Mouse (Mus musculus): ENCODE measurements at regions not wholly inside any gene's neighbourhood (a gene's known extent, or its start where the extent isn't known, plus 50 kb on each side); places are given as distances from the start of the nearest gene placed in this dataset.

GRCm38 (mm10) chr5:149354448-149355115 is 57.0 kb upstream of the Medag start:
- no peak for DNase-seq (ENCODE audit: extremely low read depth)
- dilution Hi-C loops (cut with MboI; ENCODE audit: extremely low pct_ligation_motif_present, extremely low pct_unique_long_range_greater_than_20kb, low sequenced_read_pairs), result no loop called here
- H3K4me1 ChIP-seq (ENCODE audit: control insufficient read depth in 1 of 2, insufficient read depth in 2 of 2), result peaks cover 0 to 5% of the 10 kb centered on the region in 2 experiments; a peak in 2 of 4 replicates

GRCm38 (mm10) chr5:149355131-149355530 is 56.4 kb upstream of the Medag start:
- no peaks in the 10 kb centered on the region for H3K79me2 ChIP-seq (replicated peaks; ENCODE audit: control insufficient read depth, extremely low read depth, insufficient read depth, poor library complexity, severe bottlenecking)
- TF ChIP-seq MYC (IDR thresholded peaks at IDR 0.05; ENCODE audit: low read depth, low read length) (no peak), KAT2A (IDR thresholded peaks at IDR 0.05; ENCODE audit: insufficient replicate concordance, low read length) (no peak), ELF1 (IDR thresholded peaks at IDR 0.05; ENCODE audit: low read depth, low read length) (no peak), SIN3A (IDR thresholded peaks at IDR 0.05; ENCODE audit: low read length) (no peak), IRF4 (IDR thresholded peaks at IDR 0.05; ENCODE audit: low read depth, low read length) (no peak), POLR2A (IDR thresholded peaks at IDR 0.05; ENCODE audit: low read depth, low read length) (no peak), USF1 (IDR thresholded peaks at IDR 0.05; ENCODE audit: low read depth, low read length) (no peak), BHLHE40 (IDR thresholded peaks at IDR 0.05; ENCODE audit: low read depth, low read length) (no peak), E2F4 (IDR thresholded peaks at IDR 0.05; ENCODE audit: insufficient replicate concordance, low read depth, low read length) (no peak), RAD21 (IDR thresholded peaks at IDR 0.05; ENCODE audit: low read depth, low read length) (no peak), MAFK (IDR thresholded peaks at IDR 0.05; ENCODE audit: insufficient replicate concordance, low read length) (no peak), SMC3 (IDR thresholded peaks at IDR 0.05; ENCODE audit: low read depth, low read length) (no peak), GABPA (IDR thresholded peaks at IDR 0.05; ENCODE audit: insufficient replicate concordance, low read depth, low read length) (no peak), RCOR1 (conservative IDR thresholded peaks at IDR 0.05; ENCODE audit: low read depth, low read length) (no peak), TBP (conservative IDR thresholded peaks at IDR 0.05; ENCODE audit: low read depth, low read length) (no peak), CHD1 (IDR thresholded peaks at IDR 0.05; ENCODE audit: low read depth, low read length) (no peak), MAX (IDR thresholded peaks at IDR 0.05; ENCODE audit: low read length) (no peak)
- H3K9ac ChIP-seq (ENCODE audit: insufficient read depth, low read depth), result no peak overlapping the region
- in situ Hi-C loops (cut with MboI; ENCODE audit: low pct_ligation_motif_present, low pct_unique_long_range_greater_than_20kb, low sequenced_read_pairs) (no loop called here), dilution Hi-C loops (cut with MboI; ENCODE audit: extremely low pct_ligation_motif_present, extremely low pct_unique_long_range_greater_than_20kb, low sequenced_read_pairs) (no loop called here)
- H3K36me3 ChIP-seq (replicated peaks in 1 of 2; ENCODE audit: control insufficient read depth in 1 of 2, insufficient read depth in 1 of 2, low read length in 1 of 2), result no peaks in the 10 kb centered on the region
- peaks cover 0 to 5% of the 10 kb centered on the region in 2 experiments; a peak in 2 of 4 replicates for H3K4me1 ChIP-seq (ENCODE audit: control insufficient read depth in 1 of 2, insufficient read depth in 2 of 2)
- no peak overlapping the region for H3K4me2 ChIP-seq (ENCODE audit: insufficient read depth, low read depth, poor library complexity, severe bottlenecking)
- peaks cover 7% of the 10 kb centered on the region for H3K27me3 ChIP-seq (replicated peaks)
- no peak for DNase-seq (ENCODE audit: extremely low read depth)
- H3K27ac ChIP-seq (ENCODE audit: insufficient read depth, low read depth), result no peak overlapping the region
- H3K4me3 ChIP-seq (replicated peaks in 1 of 3; ENCODE audit: low read depth in 2 of 3, low read length in 2 of 3, poor library complexity in 1 of 3), result no peak overlapping the region
- peaks cover 10% of the 10 kb centered on the region for H3K9me3 ChIP-seq (replicated peaks; ENCODE audit: low read length)

More at GRCm38 (mm10) chr5:149354448-149355115, 57.0 kb upstream of the Medag start:
- Histone ChIP-seq H3K27me3 (replicated peaks) (peaks cover 8% of the 10 kb centered on the region), H3K79me2 (replicated peaks; ENCODE audit: control insufficient read depth, extremely low read depth, insufficient read depth, poor library complexity, severe bottlenecking) (no peaks in the 10 kb centered on the region), H3K9ac (ENCODE audit: insufficient read depth, low read depth) (no peak overlapping the region), H3K9me3 (replicated peaks; ENCODE audit: low read length) (peaks cover 5% of the 10 kb centered on the region), H3K27ac (ENCODE audit: insufficient read depth, low read depth) (no peak overlapping the region), H3K4me3 (replicated peaks in 1 of 3; ENCODE audit: low read depth in 2 of 3, low read length in 2 of 3, poor library complexity in 1 of 3) (no peak overlapping the region), H3K36me3 (replicated peaks in 1 of 2; ENCODE audit: control insufficient read depth in 1 of 2, insufficient read depth in 1 of 2, low read length in 1 of 2) (no peaks in the 10 kb centered on the region), H3K4me2 (ENCODE audit: insufficient read depth, low read depth, poor library complexity, severe bottlenecking) (no peak overlapping the region)
- in situ Hi-C loops (cut with MboI; ENCODE audit: low pct_ligation_motif_present, low pct_unique_long_range_greater_than_20kb, low sequenced_read_pairs), result no loop called here
- TF ChIP-seq POLR2A (IDR thresholded peaks at IDR 0.05; ENCODE audit: low read depth, low read length) (no peak), ELF1 (IDR thresholded peaks at IDR 0.05; ENCODE audit: low read depth, low read length) (no peak), CHD1 (IDR thresholded peaks at IDR 0.05; ENCODE audit: low read depth, low read length) (no peak), RCOR1 (conservative IDR thresholded peaks at IDR 0.05; ENCODE audit: low read depth, low read length) (no peak), PAX5 (IDR thresholded peaks at IDR 0.05; ENCODE audit: low read length) (no peak), HCFC1 (IDR thresholded peaks at IDR 0.05; ENCODE audit: low read depth, low read length) (no peak), ETS1 (conservative IDR thresholded peaks at IDR 0.05; ENCODE audit: low read depth, low read length) (no peak), MEF2A (IDR thresholded peaks at IDR 0.05; ENCODE audit: borderline replicate concordance, low read depth, low read length) (no peak), TCF12 (IDR thresholded peaks at IDR 0.05; ENCODE audit: low read depth, low read length) (no peak), RAD21 (IDR thresholded peaks at IDR 0.05; ENCODE audit: low read depth, low read length) (no peak), USF1 (IDR thresholded peaks at IDR 0.05; ENCODE audit: low read depth, low read length) (no peak), KAT2A (IDR thresholded peaks at IDR 0.05; ENCODE audit: insufficient replicate concordance, low read length) (no peak), UBTF (IDR thresholded peaks at IDR 0.05; ENCODE audit: low read depth, low read length) (no peak), POLR2AphosphoS2 (IDR thresholded peaks at IDR 0.05; ENCODE audit: low read depth, low read length) (no peak), ZNF384 (IDR thresholded peaks at IDR 0.05; ENCODE audit: low read depth, low read length) (no peak), NRF1 (IDR thresholded peaks at IDR 0.05; ENCODE audit: low read depth, low read length) (no peak), SIN3A (IDR thresholded peaks at IDR 0.05; ENCODE audit: low read length) (no peak)

Data from CH12.LX (cell line).